Mouse (Mus musculus): ENCODE results near the gene Cxcl16. TPM values are rescaled to one million over a fixed set of nuclear protein-coding genes. Genes with fewer than 3 reads are reported as not detected.

Gene Cxcl16
- polyA plus RNA-seq, 2 experiments, result 0.79 to 1.1 TPM

- H3K27me3 ChIP-seq (ENCODE audit: control insufficient read depth, insufficient read depth, low read length), result no peaks in the 10 kb centered on the region
- no peak overlapping the region for H3K4me2 ChIP-seq (ENCODE audit: low read depth)
- TF ChIP-seq EP300 (IDR thresholded peaks at IDR 0.05; ENCODE audit: low read depth), result no peak
- TF ChIP-seq CTCF (IDR thresholded peaks at IDR 0.05; ENCODE audit: low read depth), result peak; percentile 90
- H3K9ac ChIP-seq (replicated peaks), result no peak overlapping the region
- H3K4me3 ChIP-seq (ENCODE audit: insufficient read depth in 1 of 2, low read depth in 2 of 2, low read length in 2 of 2), result no peak overlapping the region
- WGBS (ENCODE audit: insufficient replicate concordance), result 7% methylated on average over 3 of the region's 3 CpGs
- no peak overlapping the region for H3K27ac ChIP-seq
- no peaks in the 10 kb centered on the region for H3K9me3 ChIP-seq (ENCODE audit: control insufficient read depth, low read length)
- ATAC-seq (ENCODE audit: insufficient read depth), result no peak
- DNase-seq (ENCODE audit: low read depth in 3 of 3, low spot score in 3 of 3), result peak; percentile 58 to 62 (median 59)
- H3K36me3 ChIP-seq (replicated peaks; ENCODE audit: control insufficient read depth, insufficient read depth, low read depth), result no peaks in the 10 kb centered on the region
- peaks cover 3 to 9% of the 10 kb centered on the region in 2 experiments; a peak in 2 of 4 replicates for H3K4me1 ChIP-seq (replicated peaks; ENCODE audit: control insufficient read depth in 2 of 2, insufficient read depth in 2 of 2, low read length in 1 of 2)
These were observed 45.8 kb downstream of the Cxcl16 start for GRCm38 (mm10) chr11:70413961-70414360.

DNA sequence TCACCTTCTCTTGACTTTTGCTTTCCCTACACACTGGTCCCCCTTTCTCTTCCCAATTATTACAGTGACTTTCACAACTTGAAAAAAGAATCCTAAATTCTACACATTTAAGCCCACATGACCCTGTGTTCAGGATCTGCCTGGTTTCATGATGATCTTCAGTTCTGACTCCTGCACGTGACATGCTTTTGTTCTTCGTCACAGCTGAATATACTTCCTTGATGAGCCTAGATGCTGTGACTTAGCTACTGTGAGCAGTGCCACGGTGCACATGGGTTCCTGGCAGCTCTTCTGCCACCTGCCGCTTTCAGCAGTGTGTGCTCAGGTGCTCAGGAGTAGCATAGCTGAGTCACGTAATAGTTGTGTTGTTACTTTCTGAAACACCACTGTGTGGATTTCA is 47.2 kb downstream of the Cxcl16 start:
- Histone ChIP-seq H3K36me3 (replicated peaks; ENCODE audit: control insufficient read depth, insufficient read depth, low read depth) (no peaks in the 10 kb centered on the region), H3K4me3 (ENCODE audit: insufficient read depth in 1 of 2, low read depth in 2 of 2, low read length in 2 of 2) (no peak overlapping the region), H3K9me3 (ENCODE audit: control insufficient read depth, low read length) (no peaks in the 10 kb centered on the region), H3K27ac (no peak overlapping the region), H3K27me3 (ENCODE audit: control insufficient read depth, insufficient read depth, low read length) (no peaks in the 10 kb centered on the region), H3K9ac (replicated peaks) (no peak overlapping the region), H3K4me1 (replicated peaks; ENCODE audit: control insufficient read depth in 2 of 2, insufficient read depth in 2 of 2, low read length in 1 of 2) (peaks cover 7 to 15% of the 10 kb centered on the region in 2 experiments; a peak in 3 of 4 replicates), H3K4me2 (ENCODE audit: low read depth) (no peak overlapping the region)
- DNase-seq (ENCODE audit: low read depth in 3 of 3, low spot score in 3 of 3), result no peak
- no peak for TF ChIP-seq EP300 (IDR thresholded peaks at IDR 0.05; ENCODE audit: low read depth)
- no peak for TF ChIP-seq CTCF (IDR thresholded peaks at IDR 0.05; ENCODE audit: low read depth)
- 70% methylated on average over 5 of the region's 5 CpGs for WGBS (ENCODE audit: insufficient replicate concordance)
- no peak for ATAC-seq (ENCODE audit: insufficient read depth)

DNA sequence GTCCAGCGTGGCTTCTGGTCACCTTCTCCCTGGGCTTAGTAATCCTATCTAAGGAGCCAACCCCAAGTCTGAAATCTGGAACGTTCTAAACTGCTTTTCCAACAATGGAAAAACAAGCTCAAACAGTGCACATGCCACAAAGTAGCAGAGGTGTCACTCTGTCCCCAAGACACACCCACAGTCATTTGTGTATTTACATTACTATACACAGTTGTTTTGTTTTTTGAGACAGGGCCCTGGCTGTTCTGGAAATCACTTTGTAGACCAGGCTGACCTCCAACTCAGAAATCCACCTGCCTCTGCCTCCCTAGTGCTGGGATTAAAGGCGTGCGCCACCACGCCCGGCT is 49.5 kb downstream of the Cxcl16 start:
- no peaks in the 10 kb centered on the region for H3K9me3 ChIP-seq (ENCODE audit: control insufficient read depth, low read length)
- 42% methylated on average over 6 of the region's 6 CpGs for WGBS (ENCODE audit: insufficient replicate concordance)
- no peak for TF ChIP-seq EP300 (IDR thresholded peaks at IDR 0.05; ENCODE audit: low read depth)
- TF ChIP-seq CTCF (IDR thresholded peaks at IDR 0.05; ENCODE audit: low read depth), result no peak
- peaks cover 7 to 18% of the 10 kb centered on the region in 2 experiments; a peak in 3 of 4 replicates for H3K4me1 ChIP-seq (replicated peaks; ENCODE audit: control insufficient read depth in 2 of 2, insufficient read depth in 2 of 2, low read length in 1 of 2)
- DNase-seq (ENCODE audit: low read depth in 3 of 3, low spot score in 3 of 3) (no peak), ATAC-seq (ENCODE audit: insufficient read depth) (peak; percentile 44)
- peak overlapping the region; percentile 80 for H3K4me2 ChIP-seq (ENCODE audit: low read depth)
- peaks cover 4% of the 10 kb centered on the region for H3K36me3 ChIP-seq (replicated peaks; ENCODE audit: control insufficient read depth, insufficient read depth, low read depth)
- no peaks in the 10 kb centered on the region for H3K27me3 ChIP-seq (ENCODE audit: control insufficient read depth, insufficient read depth, low read length)
- H3K9ac ChIP-seq (replicated peaks), result peak overlapping the region; percentile 91
- H3K27ac ChIP-seq, result peak overlapping the region; percentile 7
- peak overlapping the region; percentile 86 to 90 for H3K4me3 ChIP-seq (ENCODE audit: insufficient read depth in 1 of 2, low read depth in 2 of 2, low read length in 2 of 2)

DNA sequence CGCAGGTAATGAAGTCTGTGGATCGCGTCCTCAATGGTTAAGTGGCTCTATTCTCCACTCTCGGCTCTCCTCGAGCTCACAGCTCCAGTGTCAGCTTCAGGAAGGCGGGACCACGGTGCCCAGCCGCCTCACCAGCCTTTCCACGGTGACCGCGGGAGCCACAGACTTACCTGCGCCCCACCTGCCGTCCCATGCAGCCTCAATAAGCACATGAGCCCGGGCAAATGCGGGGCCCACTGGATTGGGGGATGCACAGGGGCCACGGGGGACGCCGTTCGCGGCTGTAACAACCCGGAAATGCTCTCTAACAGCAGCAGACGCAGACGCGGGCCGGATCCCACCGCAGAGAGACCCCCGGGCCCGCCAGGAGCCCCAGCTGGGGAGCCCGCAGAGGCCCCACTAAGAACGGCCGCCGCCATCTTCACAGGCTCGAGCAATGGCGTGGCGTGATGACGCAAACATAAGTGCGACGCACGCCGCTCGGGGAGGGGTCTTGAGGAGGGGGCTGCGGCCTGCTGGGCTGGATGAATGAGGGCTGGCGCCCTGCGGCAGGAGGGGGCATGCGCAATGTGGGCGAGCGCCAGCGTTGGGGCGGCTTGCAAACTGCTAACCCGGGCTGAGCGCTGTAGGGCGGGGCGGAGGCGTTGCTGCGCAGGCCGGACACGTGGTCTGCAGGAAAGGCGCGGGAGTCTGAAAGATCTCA is 50.0 kb downstream of the Cxcl16 start, which contains the start of gene Pelp1:
Pelp1 (minus strand) TSS at position 438 of the 703 bp plus-strand sequence.
- TF ChIP-seq CTCF (IDR thresholded peaks at IDR 0.05; ENCODE audit: low read depth) (peak; percentile 20; the same call in 1 of the 2 replicates), EP300 (IDR thresholded peaks at IDR 0.05; ENCODE audit: low read depth) (no peak)
- WGBS (ENCODE audit: insufficient replicate concordance), result under 1% methylated on average over 59 of the region's 59 CpGs

More for the DNA sequence above, 50.0 kb downstream of the Cxcl16 start, which contains the start of gene Pelp1:
- ATAC-seq (ENCODE audit: insufficient read depth) (peak; percentile 91), DNase-seq (ENCODE audit: low read depth in 3 of 3, low spot score in 3 of 3) (peak; percentile 66 to 72 (median 70))
- Histone ChIP-seq H3K9me3 (ENCODE audit: control insufficient read depth, low read length) (no peaks in the 10 kb centered on the region), H3K9ac (replicated peaks) (peak within 1 kb of the TSS; percentile 91), H3K27me3 (ENCODE audit: control insufficient read depth, insufficient read depth, low read length) (no peaks in the 10 kb centered on the region), H3K4me3 (ENCODE audit: insufficient read depth in 1 of 2, low read depth in 2 of 2, low read length in 2 of 2) (peak within 1 kb of the TSS; percentile 86 to 90), H3K4me2 (ENCODE audit: low read depth) (peak within 1 kb of the TSS; percentile 80), H3K4me1 (replicated peaks; ENCODE audit: control insufficient read depth in 2 of 2, insufficient read depth in 2 of 2, low read length in 1 of 2) (peaks cover 7 to 18% of the 10 kb centered on the region in 2 experiments; a peak in 3 of 4 replicates), H3K27ac (peak within 1 kb of the TSS; percentile 43), H3K36me3 (replicated peaks; ENCODE audit: control insufficient read depth, insufficient read depth, low read depth) (peaks cover 7% of the 10 kb centered on the region)

Small RNAs within 50 kb of the gene (microRNA-seq; reads per million reads assigned to microRNA genes)
- not detected for gene Mir7115

Other genes starting within 250 kb of the Cxcl16 start
Only the 30 nearest of the 31 such genes appear.
- 2.9 and 3.2 TPM in 2 replicates for gene Slc16a13, start 238.9 kb downstream of the Cxcl16 start, polyA plus RNA-seq (2012; rRNA removed)
- 3.8 and 4.4 TPM in 2 replicates for gene Slc16a13, start 238.9 kb downstream of the Cxcl16 start, polyA plus RNA-seq (2014; fragmentation: Nextera tagmentation; extraction: Ambion mirVana)
- 1.0 TPM in 2 replicates for gene Bcl6b, start 230.2 kb downstream of the Cxcl16 start, polyA plus RNA-seq (2012; rRNA removed)
- gene Bcl6b, start 230.2 kb downstream of the Cxcl16 start, polyA plus RNA-seq (2014; fragmentation: Nextera tagmentation; extraction: Ambion mirVana), result 1.0 and 2.5 TPM in 2 replicates
- gene 0610010K14Rik, start 222.1 kb downstream of the Cxcl16 start, polyA plus RNA-seq (2012; rRNA removed), result 53.3 and 56.1 TPM in 2 replicates
- 78.4 and 79.8 TPM in 2 replicates for gene 0610010K14Rik, start 222.1 kb downstream of the Cxcl16 start, polyA plus RNA-seq (2014; fragmentation: Nextera tagmentation; extraction: Ambion mirVana)
- gene Gm21988, start 220.2 kb downstream of the Cxcl16 start, polyA plus RNA-seq (2012; rRNA removed), result 4.5 and 4.8 TPM in 2 replicates
- 4.2 and 4.4 TPM in 2 replicates for gene Gm21988, start 220.2 kb downstream of the Cxcl16 start, polyA plus RNA-seq (2014; fragmentation: Nextera tagmentation; extraction: Ambion mirVana)
- gene Rnasek, start 220.1 kb downstream of the Cxcl16 start, polyA plus RNA-seq (2012; rRNA removed), result 29.9 and 41.0 TPM in 2 replicates
- gene Rnasek, start 220.1 kb downstream of the Cxcl16 start, polyA plus RNA-seq (2014; fragmentation: Nextera tagmentation; extraction: Ambion mirVana), result 124 and 143 TPM in 2 replicates
- 9.9 and 11.2 TPM in 2 replicates for gene Alox12, start 204.6 kb downstream of the Cxcl16 start, polyA plus RNA-seq (2012; rRNA removed)
- gene Alox12, start 204.6 kb downstream of the Cxcl16 start, polyA plus RNA-seq (2014; fragmentation: Nextera tagmentation; extraction: Ambion mirVana), result 13.6 and 16.9 TPM in 2 replicates
- gene Alox12e, start 137.4 kb downstream of the Cxcl16 start, polyA plus RNA-seq (2012; rRNA removed), result 0.05 and 0.06 TPM in 2 replicates
- 0.10 TPM in 1 of 2 replicates, not detected in the other for gene Alox12e, start 137.4 kb downstream of the Cxcl16 start, polyA plus RNA-seq (2014; fragmentation: Nextera tagmentation; extraction: Ambion mirVana)
- 0.78 and 1.3 TPM in 2 replicates for gene Alox15, start 108.0 kb downstream of the Cxcl16 start, polyA plus RNA-seq (2012; rRNA removed)
- gene Alox15, start 108.0 kb downstream of the Cxcl16 start, polyA plus RNA-seq (2014; fragmentation: Nextera tagmentation; extraction: Ambion mirVana), result 0.66 and 0.91 TPM in 2 replicates
- gene Pelp1, start 50.0 kb downstream of the Cxcl16 start, polyA plus RNA-seq (2012; rRNA removed), result 9.6 and 9.8 TPM in 2 replicates
- gene Pelp1, start 50.0 kb downstream of the Cxcl16 start, polyA plus RNA-seq (2014; fragmentation: Nextera tagmentation; extraction: Ambion mirVana), result 12.1 and 13.8 TPM in 2 replicates
- 17.8 and 19.4 TPM in 2 replicates for gene Arrb2, start 27.3 kb downstream of the Cxcl16 start, polyA plus RNA-seq (2012; rRNA removed)
- 9.8 and 11.0 TPM in 2 replicates for gene Arrb2, start 27.3 kb downstream of the Cxcl16 start, polyA plus RNA-seq (2014; fragmentation: Nextera tagmentation; extraction: Ambion mirVana)
- gene Med11, start 8.1 kb downstream of the Cxcl16 start, polyA plus RNA-seq (2012; rRNA removed), result 11.9 and 12.8 TPM in 2 replicates
- gene Med11, start 8.1 kb downstream of the Cxcl16 start, polyA plus RNA-seq (2014; fragmentation: Nextera tagmentation; extraction: Ambion mirVana), result 17.0 and 20.0 TPM in 2 replicates
- gene Zmynd15, start 551 bp downstream of the Cxcl16 start, polyA plus RNA-seq (2012; rRNA removed), result 0.28 and 0.31 TPM in 2 replicates
- gene Zmynd15, start 551 bp downstream of the Cxcl16 start, polyA plus RNA-seq (2014; fragmentation: Nextera tagmentation; extraction: Ambion mirVana), result 0.10 and 0.29 TPM in 2 replicates
- 0.90 and 1.4 TPM in 2 replicates for gene Tm4sf5, start 45.3 kb upstream of the Cxcl16 start, polyA plus RNA-seq (2012; rRNA removed)
- 2.1 and 2.4 TPM in 2 replicates for gene Tm4sf5, start 45.3 kb upstream of the Cxcl16 start, polyA plus RNA-seq (2014; fragmentation: Nextera tagmentation; extraction: Ambion mirVana)
- 0.23 TPM in 1 of 2 replicates, not detected in the other for gene Vmo1, start 54.6 kb upstream of the Cxcl16 start, polyA plus RNA-seq (2012; rRNA removed)
- gene Vmo1, start 54.6 kb upstream of the Cxcl16 start, polyA plus RNA-seq (2014; fragmentation: Nextera tagmentation; extraction: Ambion mirVana), result 0.21 and 0.51 TPM in 2 replicates
- 11.2 and 15.7 TPM in 2 replicates for gene Gltpd2, start 59.2 kb upstream of the Cxcl16 start, polyA plus RNA-seq (2012; rRNA removed)
- gene Gltpd2, start 59.2 kb upstream of the Cxcl16 start, polyA plus RNA-seq (2014; fragmentation: Nextera tagmentation; extraction: Ambion mirVana), result 18.4 and 20.3 TPM in 2 replicates
- gene Psmb6, start 65.4 kb upstream of the Cxcl16 start, polyA plus RNA-seq (2012; rRNA removed), result 155 and 171 TPM in 2 replicates
- gene Psmb6, start 65.4 kb upstream of the Cxcl16 start, polyA plus RNA-seq (2014; fragmentation: Nextera tagmentation; extraction: Ambion mirVana), result 345 and 363 TPM in 2 replicates
- not detected in 2 replicates for gene Gm40193, start 73.0 kb upstream of the Cxcl16 start, polyA plus RNA-seq (2012; rRNA removed)
- not detected in 2 replicates for gene Gm40193, start 73.0 kb upstream of the Cxcl16 start, polyA plus RNA-seq (2014; fragmentation: Nextera tagmentation; extraction: Ambion mirVana)
- gene Pld2, start 80.1 kb upstream of the Cxcl16 start, polyA plus RNA-seq (2012; rRNA removed), result 1.9 and 2.6 TPM in 2 replicates
- 1.3 and 1.5 TPM in 2 replicates for gene Pld2, start 80.1 kb upstream of the Cxcl16 start, polyA plus RNA-seq (2014; fragmentation: Nextera tagmentation; extraction: Ambion mirVana)
- 13.7 and 14.1 TPM in 2 replicates for gene Mink1, start 102.9 kb upstream of the Cxcl16 start, polyA plus RNA-seq (2012; rRNA removed)
- gene Mink1, start 102.9 kb upstream of the Cxcl16 start, polyA plus RNA-seq (2014; fragmentation: Nextera tagmentation; extraction: Ambion mirVana), result 3.7 and 5.0 TPM in 2 replicates
- not detected in 2 replicates for gene 4930544D05Rik, start 155.9 kb upstream of the Cxcl16 start, polyA plus RNA-seq (2012; rRNA removed)
- gene 4930544D05Rik, start 155.9 kb upstream of the Cxcl16 start, polyA plus RNA-seq (2014; fragmentation: Nextera tagmentation; extraction: Ambion mirVana), result not detected in 2 replicates
- not detected in 2 replicates for gene Chrne, start 159.2 kb upstream of the Cxcl16 start, polyA plus RNA-seq (2012; rRNA removed)
- not detected in 2 replicates for gene Chrne, start 159.2 kb upstream of the Cxcl16 start, polyA plus RNA-seq (2014; fragmentation: Nextera tagmentation; extraction: Ambion mirVana)
- 4.5 TPM in 2 replicates for gene Gp1ba, start 179.1 kb upstream of the Cxcl16 start, polyA plus RNA-seq (2012; rRNA removed)
- gene Gp1ba, start 179.1 kb upstream of the Cxcl16 start, polyA plus RNA-seq (2014; fragmentation: Nextera tagmentation; extraction: Ambion mirVana), result 7.6 and 9.1 TPM in 2 replicates
- gene Rnf167, start 187.3 kb upstream of the Cxcl16 start, polyA plus RNA-seq (2012; rRNA removed), result 47.7 and 48.4 TPM in 2 replicates
- gene Rnf167, start 187.3 kb upstream of the Cxcl16 start, polyA plus RNA-seq (2014; fragmentation: Nextera tagmentation; extraction: Ambion mirVana), result 56.0 and 66.9 TPM in 2 replicates
- 39.0 and 43.9 TPM in 2 replicates for gene Slc25a11, start 187.5 kb upstream of the Cxcl16 start, polyA plus RNA-seq (2012; rRNA removed)
- gene Slc25a11, start 187.5 kb upstream of the Cxcl16 start, polyA plus RNA-seq (2014; fragmentation: Nextera tagmentation; extraction: Ambion mirVana), result 60.8 and 67.8 TPM in 2 replicates
- 421 and 438 TPM in 2 replicates for gene Pfn1, start 194.7 kb upstream of the Cxcl16 start, polyA plus RNA-seq (2012; rRNA removed)
- gene Pfn1, start 194.7 kb upstream of the Cxcl16 start, polyA plus RNA-seq (2014; fragmentation: Nextera tagmentation; extraction: Ambion mirVana), result 957 and 1,007 TPM in 2 replicates
- 3.4 and 3.7 TPM in 2 replicates for gene Eno3, start 197.2 kb upstream of the Cxcl16 start, polyA plus RNA-seq (2012; rRNA removed)
- gene Eno3, start 197.2 kb upstream of the Cxcl16 start, polyA plus RNA-seq (2014; fragmentation: Nextera tagmentation; extraction: Ambion mirVana), result 3.6 and 3.9 TPM in 2 replicates
- gene Spag7, start 209.4 kb upstream of the Cxcl16 start, polyA plus RNA-seq (2012; rRNA removed), result 24.6 and 42.0 TPM in 2 replicates
- 27.4 and 29.6 TPM in 2 replicates for gene Spag7, start 209.4 kb upstream of the Cxcl16 start, polyA plus RNA-seq (2014; fragmentation: Nextera tagmentation; extraction: Ambion mirVana)
- 2.7 and 3.1 TPM in 2 replicates for gene Camta2, start 228.1 kb upstream of the Cxcl16 start, polyA plus RNA-seq (2012; rRNA removed)
- 2.1 and 2.5 TPM in 2 replicates for gene Camta2, start 228.1 kb upstream of the Cxcl16 start, polyA plus RNA-seq (2014; fragmentation: Nextera tagmentation; extraction: Ambion mirVana)
- 0.63 and 1.2 TPM in 2 replicates for gene Inca1, start 240.2 kb upstream of the Cxcl16 start, polyA plus RNA-seq (2012; rRNA removed)
- 0.71 and 1.4 TPM in 2 replicates for gene Inca1, start 240.2 kb upstream of the Cxcl16 start, polyA plus RNA-seq (2014; fragmentation: Nextera tagmentation; extraction: Ambion mirVana)
- 4.6 and 5.9 TPM in 2 replicates for gene Kif1c, start 240.6 kb upstream of the Cxcl16 start, polyA plus RNA-seq (2012; rRNA removed)
- gene Kif1c, start 240.6 kb upstream of the Cxcl16 start, polyA plus RNA-seq (2014; fragmentation: Nextera tagmentation; extraction: Ambion mirVana), result 2.2 and 2.9 TPM in 2 replicates